Mouse (Mus musculus) embryonic fibroblast, embryonic 13.5 days (primary cell): Measurements from ENCODE around the gene Ebf1. TPM values are rescaled to one million over a fixed set of nuclear protein-coding genes. Genes with fewer than 3 reads are reported as not detected.
A peak's percentile ranks its signal among the peaks of the same experiment; 100 is the strongest.

Experiments used
- H3K27ac ChIP-seq: 2 replicates; pipeline ENCODE4 v1.5.1; 2012; ENCODE audit warnings: low read length, control low read depth, inconsistent platforms; ENCODE audit not compliant: insufficient read depth
- H3K4me1 ChIP-seq: 2 replicates; pipeline ENCODE4 v1.6.1; 2011; ENCODE audit warnings: low read length; ENCODE audit not compliant: control insufficient read depth, insufficient read depth
- H3K4me3 ChIP-seq: 2 replicates; pipeline ENCODE4 v1.5.1; 2011; ENCODE audit warnings: mild to moderate bottlenecking, control low read depth, low read length; ENCODE audit not compliant: insufficient read depth
- CTCF ChIP-seq: IDR thresholded peaks from 2 replicates; pipeline ENCODE4 v1.5.1; 2011; ENCODE audit warnings: mild to moderate bottlenecking, control low read depth, low read length, moderate library complexity, borderline replicate concordance; ENCODE audit not compliant: insufficient read depth
- POLR2A ChIP-seq: IDR thresholded peaks from 2 replicates; pipeline ENCODE4 v1.6.1; 2011; ENCODE audit warnings: low read depth, mild to moderate bottlenecking, control low read depth, low read length, moderate library complexity
- polyA plus RNA-seq: library from polyadenylated mRNA; stranded (reverse); fragments of >200 nt; gene quantifications from 2 replicates; pipeline ENCODE4 v1.2.4, GENCODE M21; 2011; ENCODE audit warnings: low read depth; ENCODE audit not compliant: missing spikeins, insufficient read length

The Ebf1 gene
- polyA plus RNA-seq, 1 experiment, result 55.9 TPM

- H3K4me3 ChIP-seq, result no peak overlapping the region
- TF ChIP-seq CTCF (no peak), POLR2A (no peak)
- H3K4me1 ChIP-seq, result no peaks in the 10 kb centered on the region
- H3K27ac ChIP-seq, result peak overlapping the region; percentile 58
These were observed 22.3 kb upstream of the Ebf1 start for GRCm38 (mm10) chr11:44594768-44595167.

GRCm38 (mm10) chr11:44606881-44607280, 10.2 kb upstream of the Ebf1 start:
- Histone ChIP-seq H3K4me3 (no peak overlapping the region), H3K4me1 (0 out of 2 replicates have a peak, but pooled peaks cover 2% of the 10 kb centered on the region), H3K27ac (no peak overlapping the region)
- TF ChIP-seq CTCF (no peak), POLR2A (no peak)

GRCm38 (mm10) chr11:44608646-44609045, 8.5 kb upstream of the Ebf1 start:
- Histone ChIP-seq H3K4me3 (no peak overlapping the region), H3K27ac (no peak overlapping the region), H3K4me1 (peaks cover 7% of the 10 kb centered on the region; the same call in 1 of the 2 replicates)
- TF ChIP-seq CTCF (no peak), POLR2A (no peak)

- Histone ChIP-seq H3K27ac (no peak overlapping the region), H3K4me1 (peaks cover 7% of the 10 kb centered on the region; the same call in 1 of the 2 replicates), H3K4me3 (peak overlapping the region; percentile 14)
- peak; percentile 90 for TF ChIP-seq CTCF
- no peak for TF ChIP-seq POLR2A
These were observed 5.9 kb upstream of the Ebf1 start for GRCm38 (mm10) chr11:44610971-44611781.

GRCm38 (mm10) chr11:44612156-44612555, 5.0 kb upstream of the Ebf1 start:
- peaks cover 7% of the 10 kb centered on the region; the same call in 1 of the 2 replicates for H3K4me1 ChIP-seq
- H3K27ac ChIP-seq, result no peak overlapping the region
- TF ChIP-seq CTCF (no peak), POLR2A (no peak)
- H3K4me3 ChIP-seq, result no peak overlapping the region

- Histone ChIP-seq H3K4me3 (no peak overlapping the region), H3K4me1 (peaks cover 7% of the 10 kb centered on the region; the same call in 1 of the 2 replicates), H3K27ac (no peak overlapping the region)
- TF ChIP-seq POLR2A (no peak), CTCF (no peak)
These were observed 4.3 kb upstream of the Ebf1 start for GRCm38 (mm10) chr11:44612681-44613410.

- no peak for TF ChIP-seq POLR2A
- TF ChIP-seq CTCF, result 0 out of 2 replicates have a peak, but pooled peaks have one; percentile 5
- H3K27ac ChIP-seq, result no peak overlapping the region
These were observed 3.5 kb upstream of the Ebf1 start for GRCm38 (mm10) chr11:44613411-44614180.

GRCm38 (mm10) chr11:44616078-44616787, 884 bp upstream of the Ebf1 start:
- no peak for TF ChIP-seq POLR2A
- TF ChIP-seq CTCF, result no peak
- Histone ChIP-seq H3K4me1 (peaks cover 7% of the 10 kb centered on the region; the same call in 1 of the 2 replicates), H3K4me3 (peak overlapping the region; percentile 62), H3K27ac (no peak overlapping the region)

More at GRCm38 (mm10) chr11:44613411-44614180, 3.5 kb upstream of the Ebf1 start:
- Histone ChIP-seq H3K4me1 (peaks cover 7% of the 10 kb centered on the region; the same call in 1 of the 2 replicates), H3K4me3 (no peak overlapping the region)
